Mouse (Mus musculus) hindbrain, embryonic 14.5 days (tissue): ENCODE results near the gene Wfdc3. TPM values are rescaled to one million over a fixed set of nuclear protein-coding genes. Genes with fewer than 3 reads are reported as not detected.

ENCODE experiments used
- ATAC-seq: fragments of 200-750 bp; cut with Nextera tagmentation; 2 replicates; pipeline ENCODE4 v1.8.0; 2017; ENCODE audit warnings: moderate number of reproducible peaks, mild to moderate bottlenecking, moderate TSS enrichment, moderate library complexity; ENCODE audit not compliant: low FRiP score
- DNase-seq: peaks from one replicate; pipeline ENCODE4 v3.0.0-alpha.2; 2015; ENCODE audit warnings: low spot score
- H3K27ac ChIP-seq: fragments of 300-500 bp; sonication (generic); 2 replicates; pipeline ENCODE4 v1.5.1; 2014; ENCODE audit warnings: mild to moderate bottlenecking, moderate library complexity
- H3K27me3 ChIP-seq: fragments of 300-500 bp; sonication (generic); 2 replicates; pipeline ENCODE4 v1.6.1; 2014; ENCODE audit warnings: mild to moderate bottlenecking, low read length, mixed read lengths; ENCODE audit not compliant: control insufficient read depth, insufficient read depth
- H3K36me3 ChIP-seq: fragments of 300-500 bp; sonication (generic); replicated peaks from 2 replicates; pipeline ENCODE4 v1.6.1; 2014; ENCODE audit not compliant: control insufficient read depth, insufficient read depth
- H3K4me1 ChIP-seq: fragments of 300-500 bp; sonication (generic); replicated peaks from 2 replicates; pipeline ENCODE4 v1.6.1; 2014; ENCODE audit warnings: antibody characterized with exemption, low read length, mixed read lengths; ENCODE audit not compliant: control insufficient read depth, insufficient read depth
- H3K4me2 ChIP-seq: fragments of 300-500 bp; sonication (generic); replicated peaks from 2 replicates; pipeline ENCODE4 v1.6.1; 2014; ENCODE audit warnings: mild to moderate bottlenecking, moderate library complexity
- H3K4me3 ChIP-seq: fragments of 300-500 bp; sonication (generic); replicated peaks from 2 replicates; pipeline ENCODE4 v1.5.1; 2014; ENCODE audit warnings: mild to moderate bottlenecking, low read length
- H3K9ac ChIP-seq: fragments of 300-500 bp; sonication (generic); 2 replicates; pipeline ENCODE4 v1.6.1; 2014
- H3K9me3 ChIP-seq: fragments of 300-500 bp; sonication (generic); 2 replicates; pipeline ENCODE4 v1.6.1; 2016; ENCODE audit warnings: low read length; ENCODE audit not compliant: control insufficient read depth
- WGBS: fragments of 180-500 bp; shearing (Covaris S2); extraction: QIAGEN DNeasy Blood & Tissue Kit; methylation state at CpG from one replicate; pipeline ENCODE4 v1.1.7; 2014; 5-methylcytosine and 5-hydroxymethylcytosine counted together
- polyA plus RNA-seq: library from polyadenylated mRNA; unstranded; fragments of >200 nt; fragmentation: Nextera tagmentation; extraction: Ambion mirVana; gene quantifications from 2 replicates; pipeline ENCODE4 v1.2.1, GENCODE M21; 2014

The Wfdc3 gene
- polyA plus RNA-seq = 0.78 and 1.4 TPM in 2 replicates

DNA sequence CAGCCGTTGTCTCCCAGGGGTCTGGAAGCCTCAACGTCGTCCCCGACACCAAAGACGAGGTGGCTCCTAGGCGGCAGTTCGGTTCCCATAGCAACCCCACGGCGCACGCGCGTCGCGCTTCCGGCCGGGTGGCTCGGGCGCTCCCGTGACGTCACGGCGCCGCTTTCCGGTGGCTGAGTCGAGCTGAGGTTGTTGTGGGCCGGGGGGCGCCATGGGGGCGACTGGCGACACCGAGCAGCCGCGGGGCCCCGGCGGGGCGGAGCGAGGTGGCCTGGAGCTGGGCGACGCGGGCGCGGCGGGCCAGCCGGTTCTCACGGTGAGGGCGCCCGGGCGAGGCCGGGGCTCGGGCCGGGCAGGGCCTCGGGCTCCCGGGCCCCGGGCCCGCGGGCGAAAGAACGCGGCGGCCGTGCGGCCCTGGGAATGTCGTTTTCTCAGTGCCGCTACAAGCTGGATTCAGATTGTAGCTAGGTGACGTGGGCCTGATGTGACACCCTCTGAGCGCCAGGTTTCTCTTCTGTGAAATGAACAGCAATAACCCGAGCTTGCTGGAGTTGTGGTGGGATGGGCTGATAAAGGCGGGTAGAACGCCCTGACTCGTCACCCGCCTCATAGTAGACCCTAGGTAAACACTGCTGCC, at the start of gene Wfdc3, which contains the start of gene Dnttip1:
TSS of gene Wfdc3 (minus strand) at position 89 of the 637 bp plus-strand sequence.
TSS of gene Dnttip1 (plus strand) at position 141 of the 637 bp plus-strand sequence.
- Histone ChIP-seq H3K4me3 (peak within 1 kb of the TSS; percentile 92), H3K36me3 (peaks cover 26% of the 10 kb centered on the region), H3K4me2 (peak within 1 kb of the TSS; percentile 96), H3K9ac (peak within 1 kb of the TSS; percentile 91), H3K4me1 (peaks cover 13% of the 10 kb centered on the region), H3K27ac (peak within 1 kb of the TSS; percentile 76), H3K27me3 (no peaks in the 10 kb centered on the region), H3K9me3 (no peaks in the 10 kb centered on the region)
- WGBS = under 1% methylated on average over 68 of the region's 70 CpGs
- DNase-seq (peak; percentile 98), ATAC-seq (peak; percentile 89)

DNA sequence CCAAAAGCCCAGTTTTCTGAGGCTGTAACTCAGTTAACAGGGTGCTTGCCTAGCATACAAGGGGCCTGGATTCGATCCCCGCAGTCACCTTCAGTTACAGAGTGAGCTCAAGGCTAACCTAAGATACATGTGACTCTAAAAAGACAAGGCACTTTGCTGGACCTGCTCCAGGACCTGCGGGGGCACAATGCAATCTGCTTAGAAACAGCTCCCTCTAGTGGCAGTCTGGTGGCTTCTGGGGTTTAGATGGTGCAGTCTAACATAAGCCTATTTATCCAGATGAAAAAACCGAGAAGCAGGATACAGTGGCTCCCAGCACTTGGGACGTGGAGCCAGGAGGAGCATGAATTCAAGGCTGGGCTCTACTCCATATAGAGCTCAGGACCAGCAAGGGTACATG, 48.6 kb upstream of the Wfdc3 start:
- H3K4me1 ChIP-seq = no peaks in the 10 kb centered on the region
- H3K36me3 ChIP-seq = peaks cover 83% of the 10 kb centered on the region
- ATAC-seq (0 out of 2 replicates have a peak, but pooled peaks have one; percentile 28), DNase-seq (peak; percentile 89)
- no peak overlapping the region for H3K4me3 ChIP-seq
- H3K4me2 ChIP-seq = no peak overlapping the region
- H3K27ac ChIP-seq = no peak overlapping the region
- WGBS = 37% methylated on average over 5 of the region's 5 CpGs
- no peaks in the 10 kb centered on the region for H3K27me3 ChIP-seq
- no peak overlapping the region for H3K9ac ChIP-seq
- H3K9me3 ChIP-seq = no peaks in the 10 kb centered on the region

DNA sequence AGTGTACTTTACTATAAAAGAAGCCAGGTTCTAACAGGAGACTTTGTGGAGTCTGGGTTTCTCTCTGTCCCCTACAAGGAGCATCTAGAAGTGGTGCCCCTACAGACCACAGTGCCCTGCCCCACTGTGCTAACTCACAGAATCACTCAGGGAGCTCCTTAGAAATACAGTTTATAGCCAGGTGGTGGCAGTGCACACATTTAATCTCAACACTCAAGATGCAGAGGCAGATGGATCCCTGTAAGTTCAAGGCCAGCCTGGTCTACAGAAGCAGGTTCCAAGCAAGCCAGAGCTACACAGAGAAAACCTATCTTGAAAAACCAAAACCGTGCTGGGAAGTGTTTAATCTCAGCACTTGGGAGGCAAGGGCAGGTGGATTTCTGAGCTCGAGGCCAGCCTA, 48.0 kb upstream of the Wfdc3 start:
- Histone ChIP-seq H3K9ac (no peak overlapping the region), H3K9me3 (no peaks in the 10 kb centered on the region), H3K27me3 (no peaks in the 10 kb centered on the region), H3K27ac (no peak overlapping the region), H3K4me1 (no peaks in the 10 kb centered on the region), H3K36me3 (peaks cover 83% of the 10 kb centered on the region), H3K4me2 (no peak overlapping the region), H3K4me3 (no peak overlapping the region)
- DNase-seq (no peak), ATAC-seq (no peak)
- 93% methylated on average over 2 of the region's 2 CpGs for WGBS

GRCm38 (mm10) chr2:164793236-164793635, 47.5 kb upstream of the Wfdc3 start:
- ATAC-seq = no peak
- Histone ChIP-seq H3K9ac (no peak overlapping the region), H3K27me3 (no peaks in the 10 kb centered on the region), H3K27ac (no peak overlapping the region), H3K9me3 (no peaks in the 10 kb centered on the region), H3K4me1 (no peaks in the 10 kb centered on the region), H3K36me3 (peaks cover 80% of the 10 kb centered on the region), H3K4me2 (no peak overlapping the region), H3K4me3 (no peak overlapping the region)
- WGBS = 82% methylated on average over 3 of the region's 3 CpGs
- peak; percentile 55 for DNase-seq

GRCm38 (mm10) chr2:164792400-164793190, 46.9 kb upstream of the Wfdc3 start:
- 95% methylated on average over 12 of the region's 12 CpGs for WGBS
- H3K4me2 ChIP-seq = no peak overlapping the region
- peaks cover 74% of the 10 kb centered on the region for H3K36me3 ChIP-seq
- H3K27ac ChIP-seq = no peak overlapping the region
- H3K9me3 ChIP-seq = no peaks in the 10 kb centered on the region
- H3K9ac ChIP-seq = no peak overlapping the region
- DNase-seq = no peak
- no peaks in the 10 kb centered on the region for H3K4me1 ChIP-seq
- H3K4me3 ChIP-seq = no peak overlapping the region
- ATAC-seq = no peak
- no peaks in the 10 kb centered on the region for H3K27me3 ChIP-seq

- Histone ChIP-seq H3K9ac (no peak overlapping the region), H3K4me2 (no peak overlapping the region), H3K27ac (no peak overlapping the region), H3K4me1 (0 out of 2 replicates have a peak, but pooled peaks cover under 1% of the 10 kb centered on the region), H3K36me3 (peaks cover 68% of the 10 kb centered on the region), H3K4me3 (no peak overlapping the region), H3K9me3 (no peaks in the 10 kb centered on the region), H3K27me3 (no peaks in the 10 kb centered on the region)
- ATAC-seq (no peak), DNase-seq (no peak)
- 89% methylated on average over 18 of the region's 18 CpGs for WGBS
Observed at GRCm38 (mm10) chr2:164791841-164792261, 46.1 kb upstream of the Wfdc3 start.

DNA sequence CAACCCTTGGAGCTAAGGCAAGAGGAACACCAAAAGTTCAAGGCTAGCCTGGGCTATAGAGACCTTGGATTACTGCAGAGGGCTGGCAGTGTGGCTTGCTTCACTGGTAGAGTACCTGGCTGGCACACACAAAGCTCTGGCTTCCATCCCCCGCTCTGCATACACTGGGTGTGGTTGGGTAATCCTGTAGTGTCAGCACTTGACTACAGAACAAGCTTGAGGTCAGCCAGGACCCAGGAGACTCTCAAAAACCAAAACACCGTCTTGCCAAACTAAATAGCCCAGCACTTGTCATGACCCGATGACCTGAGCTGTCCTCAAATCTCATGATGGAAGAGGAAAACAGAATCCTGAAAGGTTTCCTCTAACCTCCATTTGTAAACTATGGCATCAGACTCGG, 44.7 kb upstream of the Wfdc3 start:
- H3K27me3 ChIP-seq = no peaks in the 10 kb centered on the region
- no peak overlapping the region for H3K4me3 ChIP-seq
- no peaks in the 10 kb centered on the region for H3K9me3 ChIP-seq
- ATAC-seq (no peak), DNase-seq (no peak)
- H3K4me1 ChIP-seq = peaks cover 7% of the 10 kb centered on the region; the same call in 1 of the 2 replicates
- H3K27ac ChIP-seq = no peak overlapping the region
- WGBS = 86% methylated on average over 4 of the region's 4 CpGs
- no peak overlapping the region for H3K9ac ChIP-seq
- peaks cover 55% of the 10 kb centered on the region for H3K36me3 ChIP-seq
- H3K4me2 ChIP-seq = no peak overlapping the region

DNA sequence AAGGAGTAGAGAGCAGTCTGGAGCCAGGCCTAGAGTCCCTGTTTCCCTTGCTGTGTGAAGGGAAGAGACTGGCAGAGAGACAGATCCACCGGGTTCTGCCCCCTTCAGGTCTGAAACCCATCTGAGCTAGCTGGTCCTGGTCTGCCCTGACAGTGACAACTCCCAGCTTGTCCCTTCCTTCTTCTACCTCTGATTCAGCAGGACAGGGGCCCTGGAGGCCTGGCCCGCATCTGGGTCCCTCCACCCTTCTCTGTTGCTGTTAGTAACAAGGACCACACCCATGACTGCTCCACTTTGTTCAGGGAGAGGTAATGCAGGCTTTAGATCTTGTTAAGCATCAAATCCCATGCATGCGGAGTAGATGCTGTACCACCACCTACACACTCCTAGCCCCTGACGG, 42.7 kb upstream of the Wfdc3 start:
- H3K4me3 ChIP-seq = no peak overlapping the region
- no peaks in the 10 kb centered on the region for H3K9me3 ChIP-seq
- ATAC-seq (no peak), DNase-seq (no peak)
- no peak overlapping the region for H3K27ac ChIP-seq
- H3K9ac ChIP-seq = 0 out of 2 replicates have a peak overlapping the region, but pooled peaks have one; percentile 16
- H3K4me2 ChIP-seq = no peak overlapping the region
- H3K36me3 ChIP-seq = peaks cover 44% of the 10 kb centered on the region
- H3K27me3 ChIP-seq = no peaks in the 10 kb centered on the region
- H3K4me1 ChIP-seq = peaks cover 7% of the 10 kb centered on the region; the same call in 1 of the 2 replicates
- WGBS = 78% methylated on average over 4 of the region's 4 CpGs

DNA sequence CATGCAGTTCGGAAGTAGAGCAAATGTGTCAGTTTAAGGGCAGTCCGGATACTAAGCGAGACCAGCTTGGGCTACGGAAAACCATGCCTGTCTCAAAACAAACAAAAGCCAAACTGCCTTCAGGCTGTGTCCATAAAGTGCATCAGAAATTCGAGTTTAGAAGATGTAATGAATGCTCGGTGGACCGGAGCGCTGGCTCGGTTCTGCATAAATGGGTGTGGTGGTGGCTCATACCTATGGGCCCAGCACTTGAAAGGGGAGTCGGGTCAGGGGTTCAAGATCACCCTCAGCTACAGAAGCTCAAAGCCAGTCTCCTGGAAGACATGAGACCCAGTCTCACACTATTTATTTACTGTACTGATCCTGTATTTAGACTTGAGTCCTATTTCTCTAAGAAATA, 42.0 kb upstream of the Wfdc3 start:
- Histone ChIP-seq H3K9me3 (no peaks in the 10 kb centered on the region), H3K4me1 (peaks cover 7% of the 10 kb centered on the region; the same call in 1 of the 2 replicates), H3K27me3 (no peaks in the 10 kb centered on the region), H3K36me3 (peaks cover 38% of the 10 kb centered on the region), H3K4me2 (no peak overlapping the region), H3K27ac (no peak overlapping the region), H3K9ac (no peak overlapping the region), H3K4me3 (no peak overlapping the region)
- 86% methylated on average over 10 of the region's 10 CpGs for WGBS
- DNase-seq (no peak), ATAC-seq (no peak)
